Mouse (Mus musculus) kidney, adult 11 months (tissue): Measurements from ENCODE around the gene Phf21a.

ENCODE experiments used
- DNase-seq: peaks from one replicate; pipeline ENCODE4 v3.0.0; 2022

Phf21a gene

DNA sequence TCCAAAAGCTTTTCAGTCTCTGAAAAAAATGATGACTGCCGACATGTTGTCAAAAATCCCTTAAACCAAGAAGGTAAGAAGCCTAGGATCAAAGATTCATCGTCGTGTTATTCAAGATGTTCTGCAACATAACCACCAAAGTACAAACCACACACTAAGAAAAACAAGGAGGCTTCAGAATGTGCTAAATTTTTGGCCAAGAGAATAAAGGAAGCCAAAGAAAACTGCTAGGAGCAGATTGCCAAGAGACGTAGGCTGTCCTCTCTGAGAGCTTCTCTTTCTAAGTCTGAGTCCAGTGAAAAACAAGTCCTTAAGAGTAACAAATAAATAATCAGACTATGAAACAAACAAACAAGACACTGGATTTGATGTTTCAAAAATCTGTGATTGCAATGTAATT is 219.6 kb downstream of the Phf21a start:
- DNase-seq = no peak

DNA sequence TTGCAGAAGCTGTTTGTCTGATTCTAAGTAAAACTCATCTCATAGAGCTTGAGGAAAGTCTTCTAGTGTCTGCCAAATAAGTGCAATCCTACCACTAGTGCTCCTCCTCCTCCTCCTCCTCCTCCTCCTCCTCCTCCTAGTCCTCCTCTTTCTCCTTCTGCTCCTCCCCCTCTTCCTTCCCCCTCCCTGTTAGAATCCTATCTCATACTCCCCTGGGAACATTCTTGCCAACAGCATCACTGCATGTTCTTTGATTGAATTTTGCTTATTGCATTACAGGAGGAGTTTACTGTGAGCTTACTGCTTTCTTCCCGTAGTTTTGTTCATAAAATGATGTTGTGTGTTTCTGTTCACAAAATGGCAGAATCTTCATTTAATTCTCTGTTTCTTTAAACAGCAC is 221.1 kb downstream of the Phf21a start:
- no peak for DNase-seq

DNA sequence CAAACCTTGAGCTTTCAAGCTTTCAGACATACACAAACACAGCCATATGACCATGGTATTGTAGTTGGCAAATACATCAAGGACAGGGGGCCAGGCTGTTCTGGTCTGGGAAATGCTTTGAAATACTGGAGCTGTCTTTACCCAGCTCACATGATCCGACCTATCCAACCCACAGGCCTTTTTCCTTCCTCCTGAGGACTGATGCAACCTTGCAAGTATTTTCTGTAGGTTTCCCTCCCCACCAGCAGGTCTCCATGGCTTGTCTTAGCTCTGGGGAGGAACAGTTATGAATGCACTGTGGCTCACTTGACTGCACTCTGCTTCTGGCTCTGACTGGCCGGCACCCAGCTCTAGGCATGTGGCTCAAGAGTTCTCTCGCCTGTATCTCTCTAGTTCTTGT is 223.7 kb downstream of the Phf21a start:
- DNase-seq = no peak

DNA sequence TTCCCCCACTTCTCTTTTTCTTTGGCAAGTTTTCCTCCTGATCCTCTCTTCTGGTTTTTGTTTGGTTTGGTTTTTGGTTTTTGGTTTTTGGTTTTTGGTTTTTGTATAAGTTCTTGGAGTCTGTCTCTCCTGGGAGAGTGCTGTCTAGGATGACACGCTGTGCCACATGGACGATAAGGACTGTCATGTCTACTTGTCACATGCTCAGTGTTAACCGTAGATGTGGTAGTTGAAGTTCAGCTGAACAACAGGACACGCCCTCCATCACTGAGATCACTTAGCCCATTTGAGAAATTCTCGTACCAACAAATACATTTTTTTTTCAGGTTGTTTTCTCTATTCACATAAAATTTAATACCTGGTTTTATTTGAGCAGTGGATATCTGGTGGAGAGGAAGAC is 224.3 kb downstream of the Phf21a start:
- no peak for DNase-seq

DNA sequence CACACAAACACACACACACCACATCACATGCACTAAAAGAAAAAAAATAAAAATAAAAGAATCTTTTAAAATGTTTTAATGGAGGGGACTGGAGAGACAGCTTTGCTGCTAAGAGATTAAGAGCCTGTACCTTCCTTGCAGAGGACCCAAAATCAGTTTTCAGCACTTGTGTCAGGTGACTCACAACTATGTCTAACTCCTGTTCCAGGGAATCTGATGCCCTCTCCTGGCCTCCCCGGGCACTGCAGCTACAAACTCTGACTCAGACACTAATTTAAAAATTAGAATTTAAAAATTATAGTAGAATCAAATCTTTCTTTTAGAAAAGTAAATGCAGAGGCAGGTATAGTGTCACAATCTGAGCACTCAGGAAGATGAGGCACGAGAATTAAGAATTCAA is 229.8 kb downstream of the Phf21a start:
- no peak for DNase-seq

DNA sequence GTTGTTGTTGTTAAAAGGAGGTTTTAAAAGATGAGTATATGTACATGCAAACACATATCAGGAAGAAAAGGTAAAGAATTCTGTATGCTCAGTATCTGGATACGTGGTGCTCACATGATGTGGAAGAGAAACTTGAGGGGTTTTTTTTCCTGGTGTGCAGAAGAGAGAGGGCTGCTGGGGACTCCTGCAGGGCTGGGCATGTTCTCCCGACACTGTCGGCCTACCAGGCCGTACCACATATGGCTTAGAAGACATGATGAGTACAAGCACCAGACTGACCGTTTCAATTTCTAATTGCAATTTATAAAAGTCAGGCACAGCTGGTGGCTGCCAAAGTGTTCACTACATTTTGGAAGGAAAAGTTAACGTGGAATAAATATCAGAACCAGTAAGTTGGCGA is 232.8 kb downstream of the Phf21a start:
- DNase-seq = no peak

DNA sequence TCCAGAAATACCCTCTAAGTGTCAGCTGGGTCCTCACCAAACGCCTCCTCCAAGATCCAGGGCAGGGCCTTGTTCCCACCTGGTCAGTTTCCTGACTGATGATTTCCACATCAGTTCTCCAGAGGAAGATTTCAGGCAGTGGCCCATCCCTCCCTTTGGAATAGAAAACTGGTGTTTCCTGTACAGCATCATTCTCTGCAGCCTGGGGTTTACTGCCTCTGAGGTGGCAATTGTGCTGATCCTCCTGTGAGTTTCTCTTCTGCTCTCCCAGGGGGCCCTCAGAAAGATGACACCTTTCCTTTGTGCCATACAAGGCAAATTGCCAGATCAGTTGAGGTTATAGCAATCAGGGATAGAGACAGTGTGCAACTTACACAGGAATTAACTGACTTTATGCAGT is 233.3 kb downstream of the Phf21a start:
- DNase-seq = no peak

DNA sequence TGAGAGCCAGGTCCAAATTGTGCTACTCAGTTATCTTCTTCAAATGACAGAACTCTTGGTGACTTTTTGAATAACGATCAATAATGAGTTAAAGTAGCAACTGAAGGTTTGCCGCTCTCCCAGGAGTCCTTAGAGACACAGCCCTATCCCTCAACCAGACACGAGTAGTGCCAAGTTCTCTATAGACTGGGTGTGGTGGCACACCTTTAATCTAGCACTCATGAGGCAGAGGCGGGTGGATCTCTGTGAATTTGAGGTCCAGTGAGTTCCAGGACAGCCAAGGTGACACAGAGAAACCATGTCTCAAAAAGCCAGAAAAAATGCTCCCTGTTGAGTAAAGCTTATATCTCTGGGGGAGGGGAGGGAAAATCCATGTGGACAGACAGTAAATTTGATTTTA is 234.7 kb downstream of the Phf21a start:
- no peak for DNase-seq

DNA sequence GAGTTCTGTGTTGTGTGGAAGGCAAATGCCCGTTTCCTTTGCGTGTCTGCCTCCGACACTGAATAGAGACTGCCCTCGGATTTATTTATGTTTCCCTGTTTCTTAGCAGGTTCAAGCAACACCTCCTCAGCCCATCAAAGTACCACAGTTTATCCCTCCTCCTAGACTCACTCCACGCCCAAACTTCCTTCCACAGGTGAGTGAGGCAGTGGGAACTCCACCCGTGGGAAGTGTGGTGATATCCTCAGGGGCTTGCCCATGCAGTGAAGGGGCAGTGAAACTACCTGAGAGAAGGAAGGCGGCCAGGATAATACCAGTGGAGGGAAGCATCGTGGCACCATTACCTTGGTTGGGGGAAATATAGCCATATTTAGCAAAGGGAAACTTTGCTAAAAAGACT is 235.3 kb downstream of the Phf21a start:
- no peak for DNase-seq

DNA sequence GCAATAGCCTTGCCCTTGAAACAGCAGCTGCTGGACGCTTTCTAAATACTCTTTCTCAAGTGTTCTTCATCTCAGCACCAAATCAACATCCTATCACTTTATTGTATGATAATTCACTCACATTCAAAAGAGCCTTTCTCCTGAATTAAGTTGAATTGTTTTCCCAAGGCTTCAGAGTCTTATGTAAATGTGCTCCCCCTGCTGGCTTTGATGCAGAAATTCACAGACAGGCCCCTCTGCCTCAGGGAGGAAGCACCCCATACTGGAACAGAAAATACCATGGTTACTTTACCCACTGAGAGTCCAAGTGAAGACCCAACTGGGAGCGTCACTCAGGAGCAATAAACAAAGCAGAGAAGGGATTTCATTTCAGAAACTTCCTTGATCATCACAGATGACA is 237.9 kb downstream of the Phf21a start:
- DNase-seq = no peak

DNA sequence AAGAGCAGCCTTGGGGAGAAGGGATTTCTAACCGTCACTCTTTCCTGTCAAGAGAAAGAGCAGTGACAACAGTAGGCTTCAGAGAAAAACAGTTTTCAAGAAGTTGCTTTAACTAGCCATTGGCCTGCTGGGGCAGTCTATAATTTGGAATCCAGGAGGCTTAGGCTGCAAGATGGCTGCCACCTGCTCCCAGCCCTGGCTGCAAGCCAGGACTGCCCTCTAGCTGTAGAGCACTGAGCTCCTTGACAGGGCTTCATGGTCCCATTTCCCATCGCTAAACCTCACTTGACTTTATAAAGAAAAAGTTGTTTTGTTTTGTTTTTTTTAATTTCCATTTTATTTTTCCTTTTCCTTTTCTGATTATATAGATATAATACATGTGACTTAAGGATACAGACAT is 238.5 kb downstream of the Phf21a start:
- no peak for DNase-seq

DNA sequence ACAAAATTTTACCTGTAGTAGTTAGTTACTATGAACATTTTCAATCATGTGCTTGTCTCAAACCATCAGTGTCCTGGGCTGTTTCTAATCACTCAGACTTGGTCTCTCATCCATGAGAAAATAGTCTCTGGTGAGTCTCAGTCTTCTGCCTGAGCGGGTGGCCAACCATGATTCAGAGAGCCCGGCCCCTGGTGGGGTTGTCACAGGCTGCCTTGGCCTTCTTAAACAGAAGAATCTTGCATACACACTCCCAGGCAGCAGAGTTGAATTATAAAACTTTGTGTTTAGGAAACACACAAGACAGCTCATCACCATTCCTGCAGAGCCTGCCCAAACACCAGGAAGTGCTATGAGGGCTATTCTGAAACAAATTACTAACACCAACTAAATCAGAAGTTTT is 239.0 kb downstream of the Phf21a start:
- no peak for DNase-seq

DNA sequence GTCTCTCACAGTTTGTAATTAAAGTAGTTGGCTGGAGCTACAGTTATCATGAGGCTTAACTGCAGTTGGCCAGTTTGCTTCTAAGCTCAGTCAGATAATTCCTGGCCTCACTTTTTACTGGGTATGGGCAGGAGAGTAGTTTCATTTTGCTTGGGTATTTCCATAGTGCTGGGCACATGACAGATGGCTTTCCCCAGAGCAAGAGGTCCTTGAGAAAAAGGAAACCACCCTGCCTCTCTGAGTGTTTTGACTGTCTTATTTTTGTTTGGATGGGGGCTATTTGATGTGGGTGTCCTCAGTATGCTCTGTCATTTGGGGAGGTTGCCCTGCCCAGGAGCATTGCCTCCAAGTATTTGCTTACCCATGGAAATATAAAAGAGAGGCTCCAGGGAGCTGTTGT is 249.5 kb downstream of the Phf21a start:
- DNase-seq = no peak

DNA sequence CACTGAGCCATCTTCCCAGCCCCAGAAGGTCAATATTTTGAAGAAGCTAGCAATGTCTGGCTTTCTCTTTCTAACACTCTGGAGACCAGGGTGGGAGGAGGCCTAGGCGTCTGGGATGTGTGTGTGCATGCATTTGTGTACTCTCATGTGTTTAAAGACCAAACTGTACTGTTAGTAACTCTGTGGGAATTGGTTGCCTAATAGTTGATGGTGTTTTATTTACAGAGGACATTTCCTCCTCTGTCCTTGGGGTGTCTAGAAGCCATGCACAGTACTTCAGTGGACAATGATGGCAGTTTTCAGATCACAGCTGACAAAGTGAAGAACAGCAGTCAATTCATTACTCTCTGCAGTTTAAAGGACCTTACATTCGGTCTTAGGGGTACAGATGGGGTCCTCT is 254.3 kb downstream of the Phf21a start:
- no peak for DNase-seq

DNA sequence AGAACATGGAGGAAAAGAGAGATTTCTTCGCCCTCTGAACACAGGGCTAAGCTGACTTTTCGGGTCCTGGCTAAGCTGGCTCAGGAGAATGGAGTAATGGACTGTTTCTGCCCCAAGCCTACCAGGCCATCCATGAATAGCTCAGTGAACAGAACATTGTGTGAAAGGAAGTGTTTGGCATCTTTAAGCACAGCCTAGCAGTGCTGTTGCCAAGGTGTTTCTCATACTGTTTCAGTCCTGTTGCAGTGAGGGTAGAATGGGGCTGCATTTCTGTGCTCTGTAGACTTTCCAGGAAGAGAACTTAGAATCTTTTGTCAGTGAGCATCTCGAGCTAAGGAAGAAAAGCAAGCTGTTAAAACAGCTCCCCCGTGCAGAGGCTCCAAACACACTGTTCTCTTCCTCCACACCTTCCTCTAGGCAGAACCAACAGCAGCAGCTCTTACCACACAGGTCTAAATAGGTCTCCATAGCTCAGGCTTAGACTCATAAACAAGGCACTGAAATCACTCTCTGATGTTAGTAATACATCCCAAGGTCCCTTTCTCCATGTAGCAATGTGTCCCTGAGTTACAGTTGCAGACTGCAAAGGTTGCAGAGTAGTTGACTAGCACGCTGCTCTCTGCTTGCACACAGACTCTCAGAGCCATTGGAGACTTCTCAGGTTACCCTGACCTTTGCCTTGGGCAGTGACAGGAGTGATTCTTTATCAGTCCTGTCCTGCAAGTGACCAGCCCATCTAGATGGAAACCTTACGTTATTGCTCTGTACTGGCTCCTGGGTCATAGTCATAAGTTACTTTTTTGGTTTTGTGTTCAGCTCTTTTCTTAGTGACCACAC is 256.9 kb downstream of the Phf21a start:
- DNase-seq = no peak

DNA sequence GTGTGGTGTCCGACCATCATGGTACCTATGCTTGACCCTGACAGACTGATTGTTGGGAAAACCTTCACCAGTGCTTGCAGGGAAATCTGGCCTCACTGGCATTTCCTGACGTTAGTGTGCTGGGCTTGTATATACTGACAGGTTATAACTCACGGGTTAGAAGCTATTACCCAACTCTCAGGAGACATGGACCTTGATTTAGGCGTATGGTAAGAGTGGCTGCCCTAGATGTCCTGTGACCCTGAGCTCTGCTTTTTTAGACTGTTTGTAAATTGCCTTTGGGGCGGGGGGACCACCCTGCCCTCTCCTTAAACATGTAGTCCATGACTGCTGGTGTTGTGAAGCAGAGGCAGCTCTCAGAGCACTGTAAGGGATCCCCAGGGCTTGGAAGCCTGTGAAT is 257.8 kb downstream of the Phf21a start:
- no peak for DNase-seq

DNA sequence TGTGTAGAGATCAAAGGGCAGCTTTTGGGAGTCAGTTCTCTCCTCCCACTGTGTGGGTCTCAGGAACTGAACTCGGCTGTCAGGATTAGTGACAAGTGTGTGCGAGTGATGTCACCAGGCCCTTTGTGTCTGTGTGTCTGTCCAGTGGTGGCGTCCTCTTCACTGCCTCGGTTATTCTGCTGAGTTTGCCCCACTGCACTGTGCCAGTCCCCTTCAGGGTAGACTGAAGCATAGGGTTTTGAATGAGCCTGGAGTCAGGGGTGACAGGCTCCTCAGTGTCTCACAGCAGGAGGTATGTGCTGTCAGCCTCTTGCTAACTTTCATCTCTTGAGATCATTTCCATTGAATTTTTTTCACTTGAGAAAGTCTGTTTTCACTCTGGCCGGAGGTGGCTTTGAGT is 260.5 kb downstream of the Phf21a start:
- no peak for DNase-seq

DNA sequence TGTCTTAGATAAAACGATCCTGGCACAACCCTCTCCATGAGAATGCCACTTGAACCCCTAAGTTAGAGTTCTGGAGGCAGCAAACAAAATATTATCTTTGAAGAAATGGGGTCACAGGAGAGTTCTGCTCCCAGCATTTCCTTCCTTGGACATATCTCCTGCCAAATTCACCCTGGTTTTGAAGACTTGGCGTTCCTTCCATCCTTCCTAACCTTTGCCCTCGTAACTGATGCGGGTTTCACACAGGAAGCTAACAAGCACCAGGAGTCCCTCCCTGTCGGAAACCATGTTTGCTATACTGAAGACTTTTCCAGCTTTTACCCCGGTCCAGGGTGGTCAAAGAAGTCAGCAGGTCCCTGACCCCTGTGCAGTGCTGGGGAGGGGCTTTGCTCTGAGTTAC is 261.3 kb downstream of the Phf21a start:
- peak; percentile 43 for DNase-seq

DNA sequence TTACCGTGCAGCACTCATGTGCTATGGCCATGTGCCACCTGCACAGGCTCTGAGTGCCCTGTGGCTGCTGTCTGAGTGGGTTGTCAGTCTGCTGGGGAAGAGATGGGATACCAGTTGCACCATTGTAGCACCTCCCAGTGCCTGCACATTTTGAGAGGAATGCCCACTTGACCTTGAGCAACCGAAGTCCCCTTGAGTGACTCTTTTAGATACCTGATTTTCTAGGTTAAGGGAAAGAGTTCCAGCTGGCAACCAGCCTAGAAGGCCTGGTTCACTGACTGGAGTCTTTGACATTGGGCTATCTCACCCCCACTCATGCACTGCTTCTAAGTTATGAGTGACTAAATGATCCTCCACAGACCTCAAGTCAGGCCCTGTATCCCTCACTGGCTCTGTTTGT is 266.4 kb downstream of the Phf21a start:
- DNase-seq = peak; percentile 80

DNA sequence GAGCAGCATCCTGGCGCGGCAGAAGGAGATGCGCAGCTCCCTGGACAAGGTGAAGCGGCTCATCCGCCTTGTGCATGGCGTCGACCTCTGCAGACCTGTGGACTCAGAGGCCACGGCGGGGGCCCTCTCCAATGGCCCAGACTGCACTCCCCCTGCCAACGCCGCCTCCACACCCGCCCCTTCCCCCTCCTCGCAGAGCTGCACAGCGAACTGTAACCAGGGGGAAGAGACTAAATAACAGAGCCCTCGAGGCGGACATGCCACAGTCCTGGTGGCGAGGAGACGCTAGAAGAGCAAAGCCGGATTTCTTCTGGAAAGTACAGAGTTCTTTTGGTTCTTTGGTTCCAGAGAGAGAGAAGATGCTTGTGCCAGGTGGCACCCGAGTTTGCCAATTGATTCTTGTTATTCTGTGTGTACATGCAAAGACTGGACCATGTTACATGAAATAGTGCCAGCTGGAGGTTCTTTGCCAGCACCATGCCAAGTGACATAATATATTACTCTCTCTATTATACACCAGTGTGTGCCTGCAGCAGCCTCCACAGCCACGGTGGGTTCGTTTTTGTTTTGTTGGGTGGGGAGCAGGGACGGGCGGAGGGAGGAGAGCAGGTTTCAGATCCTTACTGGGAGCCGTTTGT is 267.4 kb downstream of the Phf21a start:
- DNase-seq = peak; percentile 14

DNA sequence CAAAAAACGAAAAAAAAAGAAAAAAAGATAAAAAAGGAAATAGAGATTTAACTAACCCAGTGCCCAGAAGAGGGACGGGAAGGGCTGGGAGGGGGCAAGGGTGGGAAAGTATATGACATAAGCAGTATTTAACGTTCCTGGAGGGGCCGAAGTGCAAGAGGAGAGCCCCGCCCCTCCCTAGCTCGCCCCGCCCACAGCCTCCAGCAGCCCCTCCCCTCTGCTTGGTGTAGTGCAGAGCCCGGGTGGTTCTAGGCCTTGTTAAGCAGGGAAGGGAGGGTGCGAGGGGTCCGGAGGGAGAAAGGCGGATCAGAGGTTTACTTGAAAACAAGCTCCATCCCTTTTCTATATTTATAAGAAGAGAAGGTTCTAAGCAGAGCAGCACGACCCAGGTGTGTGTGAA is 268.0 kb downstream of the Phf21a start:
- peak; percentile 10 for DNase-seq

DNA sequence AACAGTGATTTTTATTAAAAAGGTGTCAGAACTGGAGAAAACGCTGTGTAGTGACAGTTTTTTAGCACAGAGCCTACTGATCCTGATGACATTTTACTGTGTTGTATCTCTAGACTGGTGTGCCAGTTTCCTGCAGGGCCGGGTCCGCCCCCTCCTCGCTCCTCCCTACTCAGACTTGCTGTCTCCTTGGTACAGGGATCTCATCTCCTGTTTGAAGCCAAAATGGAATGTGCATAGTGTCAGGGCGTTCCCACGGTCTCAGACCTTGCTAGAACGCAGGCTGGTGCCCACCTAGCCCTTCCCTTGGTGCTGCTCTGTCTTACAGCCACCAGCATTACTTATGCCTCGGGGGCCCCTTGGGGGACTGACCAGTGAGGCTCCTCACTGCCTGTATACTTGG is 268.9 kb downstream of the Phf21a start:
- no peak for DNase-seq

DNA sequence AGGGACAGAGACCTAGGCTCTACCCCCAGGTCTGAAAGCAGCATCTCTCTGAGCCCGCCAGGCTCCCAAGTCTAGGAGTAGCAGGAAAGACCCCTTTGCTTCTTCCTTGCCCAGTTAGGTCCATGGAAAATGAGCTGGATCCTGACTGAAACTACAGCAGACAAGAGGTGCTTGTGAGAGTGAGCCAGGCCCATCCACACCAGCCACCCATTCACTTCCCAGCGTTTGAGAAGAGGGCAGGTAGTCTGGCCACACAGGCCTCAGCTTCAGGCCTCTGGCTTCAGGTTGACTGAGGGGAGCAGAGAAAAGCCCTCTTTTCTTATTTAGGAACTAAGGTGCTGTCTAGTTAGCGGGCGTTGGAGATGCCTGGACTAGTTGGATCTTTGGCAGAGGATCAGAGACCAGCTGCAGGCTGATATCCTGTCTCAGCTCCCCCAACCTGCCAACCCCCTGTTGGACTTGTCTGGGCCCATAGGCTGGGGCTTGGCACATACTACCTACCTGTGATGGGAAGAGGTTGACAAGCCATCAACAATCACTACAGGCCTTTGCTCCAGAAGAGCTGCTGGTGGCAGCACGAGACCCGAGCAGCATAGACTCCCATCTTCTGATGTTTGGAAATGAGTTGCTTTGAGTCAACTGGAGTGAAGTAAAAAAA is 269.8 kb downstream of the Phf21a start:
- no peak for DNase-seq

DNA sequence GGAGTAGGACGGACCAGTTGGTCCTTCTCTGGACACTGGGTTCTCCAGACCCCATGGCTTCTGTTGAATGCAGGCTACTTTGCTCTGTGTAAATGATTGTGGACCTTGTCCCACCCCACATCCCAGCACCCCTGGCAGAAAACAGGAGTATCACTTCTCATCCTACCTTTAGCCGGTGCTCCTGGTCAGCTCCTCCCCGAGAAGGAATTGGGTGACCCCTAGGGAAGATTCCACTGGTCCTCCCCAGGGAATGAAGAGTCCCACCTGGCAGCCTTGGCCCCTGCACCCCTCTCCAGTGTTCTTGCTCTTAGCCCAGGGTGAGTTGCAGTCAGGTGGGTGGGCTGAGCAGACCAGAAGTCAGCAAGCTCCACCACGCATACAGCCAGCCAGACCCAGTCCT is 271.2 kb downstream of the Phf21a start:
- no peak for DNase-seq
